Mouse (Mus musculus) brain, adult 2 months (tissue): ENCODE results near the gene Fmnl2.

ENCODE experiments used
- DNase-seq: peaks from one replicate; pipeline ENCODE4 v3.0.0; 2011; ENCODE audit warnings: low read depth, low spot score

Gene Fmnl2

DNA sequence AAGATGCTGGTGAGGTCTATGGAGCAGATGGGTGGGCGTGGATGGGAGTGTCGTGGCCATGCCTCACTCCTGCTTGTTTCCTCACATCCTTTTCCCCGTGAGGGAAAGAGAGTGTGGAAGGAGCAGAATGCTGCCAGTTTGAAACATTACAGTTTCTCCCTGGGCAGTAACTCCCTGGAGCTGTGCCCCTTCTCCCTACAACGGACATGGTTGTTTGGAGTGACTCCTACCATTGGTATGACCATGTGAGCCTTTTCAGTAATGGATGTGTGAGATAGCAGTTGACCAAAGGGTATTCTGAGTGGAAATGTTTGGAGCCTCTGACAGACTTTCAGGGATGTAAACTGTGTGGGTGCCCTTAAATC, 5.1 kb downstream of the Fmnl2 start:
- DNase-seq, result no peak

GRCm38 (mm10) chr2:52864635-52865034, 7.0 kb downstream of the Fmnl2 start:
- DNase-seq, result no peak

- no peak for DNase-seq
Measured at GRCm38 (mm10) chr2:52866151-52866550, 8.5 kb downstream of the Fmnl2 start.

- DNase-seq, result no peak
Measured at GRCm38 (mm10) chr2:52867781-52868180, 10.1 kb downstream of the Fmnl2 start.

- DNase-seq, result no peak
Measured at GRCm38 (mm10) chr2:52868181-52868580, 10.5 kb downstream of the Fmnl2 start.

GRCm38 (mm10) chr2:52872636-52873035, 15.0 kb downstream of the Fmnl2 start:
- no peak for DNase-seq

DNA sequence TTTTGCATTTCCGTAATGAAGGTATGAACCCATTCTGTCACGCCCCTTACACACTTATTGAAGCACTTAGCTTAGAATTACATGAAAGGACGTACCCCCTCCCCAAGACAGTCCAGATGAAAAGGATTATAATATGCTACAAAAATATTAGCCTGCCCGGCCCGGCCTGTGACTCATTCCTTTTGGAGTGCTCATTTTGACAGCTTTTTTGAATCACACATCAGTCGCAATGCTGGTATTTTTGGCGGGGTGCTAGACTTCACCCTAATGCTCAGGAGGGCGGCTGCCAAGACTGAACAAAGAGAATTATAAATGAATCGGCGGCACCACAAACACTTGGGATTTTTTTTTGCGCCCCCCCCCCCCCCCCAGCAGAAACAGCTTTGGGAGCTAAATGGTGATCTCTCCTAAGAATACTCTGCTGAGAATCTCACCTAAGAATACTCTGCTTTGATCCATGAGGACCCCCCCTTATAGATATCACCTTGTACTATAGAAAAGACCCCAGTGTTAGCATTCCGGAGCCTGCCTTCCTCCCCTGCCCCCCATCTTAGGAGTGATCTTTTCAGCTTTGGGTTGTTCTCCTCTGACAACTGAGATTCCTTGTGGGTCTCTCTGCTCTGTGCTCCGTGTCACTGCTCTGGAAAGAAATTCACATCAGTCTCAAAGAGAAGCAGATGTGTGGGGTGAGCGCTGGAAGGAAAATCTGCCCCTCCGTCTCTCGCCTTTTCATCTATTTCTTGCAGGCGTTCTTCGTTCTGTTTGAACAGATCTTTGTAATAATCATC, 15.8 kb downstream of the Fmnl2 start:
- peak; percentile 76 for DNase-seq

DNA sequence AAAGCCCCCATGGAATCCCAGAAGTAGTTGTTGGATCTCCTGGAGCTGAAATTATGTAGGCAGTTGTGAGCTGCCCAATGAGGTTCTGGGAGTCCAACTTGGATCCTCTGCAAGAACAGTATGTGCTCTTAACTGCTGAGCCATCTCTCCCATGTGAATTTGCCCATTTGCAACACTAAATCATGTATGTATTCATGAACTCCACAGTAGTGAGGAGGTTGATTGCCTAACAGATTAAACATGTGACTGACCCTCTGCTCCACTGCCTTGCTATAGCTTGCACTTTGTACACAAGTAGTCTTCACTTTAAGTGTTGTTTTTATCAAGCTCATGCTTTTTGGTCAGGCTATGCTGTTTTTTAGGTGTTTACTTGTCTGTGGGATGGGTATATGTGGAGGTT, 17.1 kb downstream of the Fmnl2 start:
- DNase-seq, result no peak

DNA sequence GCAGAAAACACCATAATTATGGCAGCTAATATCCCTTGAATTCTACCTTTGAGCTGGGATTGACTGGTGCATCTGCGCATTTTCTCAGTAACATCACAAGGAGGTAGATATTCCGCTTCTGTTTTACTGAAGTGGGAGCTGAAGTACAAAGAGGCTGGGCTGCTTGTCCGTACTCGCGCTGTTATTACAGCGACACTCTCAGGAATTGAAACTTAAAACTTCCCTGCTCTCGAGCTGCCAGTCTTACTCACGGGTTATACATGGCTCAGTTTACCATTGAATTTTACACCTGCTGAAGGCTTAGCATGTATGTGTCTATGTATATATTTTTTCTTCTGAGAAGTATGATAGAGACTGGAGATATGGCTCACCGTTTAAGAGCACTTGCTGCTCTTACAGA, 18.1 kb downstream of the Fmnl2 start:
- DNase-seq, result no peak

DNA sequence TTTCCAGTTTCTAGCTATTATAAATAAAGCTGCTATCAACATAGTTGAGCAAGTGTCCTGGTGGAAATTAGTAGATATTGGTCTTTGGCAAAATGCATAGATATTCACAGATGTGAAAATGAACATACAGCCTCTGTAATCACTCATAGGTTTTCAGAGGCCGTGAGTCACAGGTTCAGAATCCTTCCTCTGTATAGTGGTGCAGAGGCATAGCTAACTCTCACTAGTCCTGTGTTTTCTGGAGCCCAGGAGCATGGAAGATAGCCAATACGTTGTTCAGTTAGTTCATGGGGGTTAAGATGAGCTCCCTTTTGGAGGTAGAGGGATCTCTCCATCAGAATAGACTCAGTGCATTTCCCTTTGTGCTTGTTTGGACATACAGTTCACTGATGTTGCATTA, 25.7 kb downstream of the Fmnl2 start:
- DNase-seq, result no peak

- DNase-seq, result no peak
Measured at GRCm38 (mm10) chr2:52884082-52884481, 26.4 kb downstream of the Fmnl2 start.

- DNase-seq, result no peak
Measured at GRCm38 (mm10) chr2:52885071-52885470, 27.4 kb downstream of the Fmnl2 start.

- DNase-seq, result no peak
Measured at GRCm38 (mm10) chr2:52887281-52887680, 29.6 kb downstream of the Fmnl2 start.

- DNase-seq, result no peak
Measured at GRCm38 (mm10) chr2:52891115-52891514, 33.5 kb downstream of the Fmnl2 start.

DNA sequence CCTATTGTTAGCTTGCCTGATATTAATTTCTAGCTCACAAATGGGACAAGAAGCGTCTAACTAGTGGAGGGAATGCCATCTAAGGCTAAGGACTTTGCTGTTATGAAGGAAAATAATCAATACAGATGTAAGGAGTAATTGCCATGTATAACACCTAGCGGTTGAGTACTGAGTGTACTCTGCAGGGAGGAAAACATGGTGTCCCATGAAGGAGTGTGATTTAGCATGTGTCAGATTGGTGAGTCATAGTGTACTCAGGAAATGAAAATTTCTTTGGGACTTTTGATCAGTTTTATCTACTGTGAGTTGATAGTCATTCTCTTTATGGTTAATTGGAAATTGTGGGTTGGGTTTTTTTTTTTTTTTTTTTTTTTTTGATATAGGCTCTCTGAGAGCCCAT, 34.1 kb downstream of the Fmnl2 start:
- DNase-seq, result no peak

- DNase-seq, result peak; percentile 61
Measured at GRCm38 (mm10) chr2:52894983-52895621, 37.4 kb downstream of the Fmnl2 start.

DNA sequence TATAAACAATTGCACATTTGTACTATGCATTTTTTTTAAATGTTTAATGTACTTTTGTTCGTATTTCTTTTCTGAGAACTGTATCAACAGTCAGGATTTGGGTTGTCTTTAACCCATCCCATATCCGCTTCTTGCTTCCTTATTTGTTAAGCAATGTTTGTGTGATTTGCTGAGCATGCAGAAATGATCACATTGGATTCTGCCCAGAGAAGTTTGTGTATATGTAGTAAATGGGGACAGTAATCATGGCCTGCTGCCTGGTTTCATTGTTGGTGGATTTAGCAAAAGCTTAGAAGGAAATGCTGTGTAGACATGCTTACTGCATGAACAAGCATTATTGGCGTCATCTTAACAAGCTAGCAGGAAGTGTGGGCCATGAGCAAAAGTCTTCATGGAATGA, 39.3 kb downstream of the Fmnl2 start:
- no peak for DNase-seq

GRCm38 (mm10) chr2:52900780-52901179, 43.1 kb downstream of the Fmnl2 start:
- no peak for DNase-seq

DNA sequence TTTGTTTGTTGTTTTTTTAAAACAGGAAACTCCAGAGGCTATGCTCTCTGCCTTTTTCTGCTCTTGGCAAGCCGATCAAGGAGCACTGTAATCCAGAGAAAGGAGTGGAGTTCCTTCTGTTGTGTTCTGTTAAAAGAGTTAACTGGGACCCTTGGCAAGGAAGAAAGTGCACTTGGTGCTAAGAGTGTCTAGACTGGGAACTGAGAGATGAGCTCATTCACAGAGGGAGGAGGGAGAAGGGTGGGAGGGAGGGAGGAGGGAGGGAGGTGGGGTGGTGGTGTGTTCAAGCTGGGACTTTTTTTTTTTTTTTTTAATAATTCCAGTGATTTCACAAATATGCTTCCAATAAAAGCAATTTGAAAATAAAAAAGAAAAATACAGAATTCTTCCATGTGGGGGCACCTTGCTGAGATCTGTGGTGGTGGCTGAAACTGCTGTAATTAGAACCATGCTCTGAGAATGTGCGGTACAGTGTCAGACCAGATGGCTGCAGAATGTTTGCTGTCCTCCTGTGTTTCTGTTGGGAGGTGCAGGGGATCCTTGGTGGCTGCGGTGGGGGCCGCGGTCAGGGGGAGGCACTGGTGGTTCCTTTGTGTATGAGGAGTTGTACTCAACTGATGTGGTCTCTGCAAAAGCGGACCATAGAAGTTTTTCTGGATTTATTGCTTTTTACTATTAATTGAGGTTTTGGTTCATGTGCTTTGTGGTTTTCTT, 43.8 kb downstream of the Fmnl2 start:
- DNase-seq, result peak; percentile 71

- DNase-seq, result no peak
Measured at GRCm38 (mm10) chr2:52902456-52902855, 44.8 kb downstream of the Fmnl2 start.

GRCm38 (mm10) chr2:52903228-52903963, 45.7 kb downstream of the Fmnl2 start:
- no peak for DNase-seq

DNA sequence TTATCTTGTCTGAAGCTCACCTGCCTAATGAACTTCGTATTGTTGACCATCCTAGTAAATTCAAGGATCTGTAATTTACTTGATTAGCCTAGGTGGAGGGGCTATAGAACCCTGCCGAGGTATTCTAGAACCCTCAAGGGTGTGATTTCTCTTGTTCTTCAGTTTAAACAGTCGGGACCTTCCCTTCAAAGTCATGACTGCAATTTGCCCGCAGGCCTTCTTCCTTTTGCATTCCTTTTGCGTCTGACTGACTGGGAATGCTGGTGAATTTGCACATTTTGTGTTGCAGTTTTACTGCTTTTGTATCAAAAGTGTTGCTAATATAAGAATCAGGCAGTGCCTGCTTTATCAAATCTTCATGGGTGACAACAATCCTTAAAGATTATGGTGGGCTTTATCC, 46.9 kb downstream of the Fmnl2 start:
- no peak for DNase-seq
